Mouse (Mus musculus) MEL-GATA-1-ER (cell line): ENCODE measurements at regions not wholly inside any gene's neighbourhood (a gene's known extent, or its start where the extent isn't known, plus 50 kb on each side); places are given as distances from the start of the nearest gene placed in this dataset.

Source experiments
- DNase-seq: peaks from one replicate; pipeline ENCODE4 v3.0.0-alpha.2; 2012; ENCODE audit warnings: low read depth; ENCODE audit errors: extremely low read depth

DNA sequence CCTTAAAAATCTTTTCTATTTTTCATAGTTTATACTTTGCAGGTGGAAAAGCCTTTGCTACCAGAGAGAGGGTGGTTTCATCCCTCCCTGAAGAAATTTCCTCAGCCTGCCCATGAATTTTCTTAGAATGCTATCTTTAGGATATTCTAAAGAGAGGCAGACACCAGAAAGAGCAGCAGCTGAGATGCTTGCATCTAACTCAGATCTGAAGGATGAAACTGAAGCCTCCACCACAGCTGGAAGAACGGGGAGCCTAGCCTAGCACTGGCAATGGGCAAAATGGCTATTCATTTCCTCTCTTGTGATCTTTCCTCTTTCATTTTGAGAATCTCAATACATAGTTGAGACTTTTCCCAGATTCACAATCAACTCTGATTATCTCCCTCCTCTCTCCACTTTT, 640.0 kb upstream of the Zeb2 start:
- DNase-seq: no peak

- DNase-seq: no peak
These were observed 639.2 kb upstream of the Zeb2 start for GRCm38 (mm10) chr2:45756395-45756794.

DNA sequence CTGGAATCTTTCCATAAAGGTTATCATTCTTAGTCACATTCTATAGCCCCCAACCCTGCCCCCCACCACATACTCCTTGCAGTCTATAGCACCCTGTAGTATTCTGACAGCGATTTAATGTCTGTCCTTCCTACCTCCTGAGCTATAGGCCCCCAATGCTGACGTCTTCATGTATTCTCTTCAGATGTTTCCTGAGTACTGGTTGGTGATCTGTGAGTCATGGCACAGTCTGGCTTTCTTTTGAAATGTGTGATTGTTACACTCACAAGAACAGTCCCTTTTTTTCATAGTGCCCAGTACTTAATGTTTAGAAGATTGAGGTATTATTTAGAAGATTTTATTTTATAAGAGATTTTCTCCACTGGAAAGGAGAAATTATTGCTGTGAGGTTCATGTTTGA, 634.6 kb upstream of the Zeb2 start:
- DNase-seq: no peak

DNA sequence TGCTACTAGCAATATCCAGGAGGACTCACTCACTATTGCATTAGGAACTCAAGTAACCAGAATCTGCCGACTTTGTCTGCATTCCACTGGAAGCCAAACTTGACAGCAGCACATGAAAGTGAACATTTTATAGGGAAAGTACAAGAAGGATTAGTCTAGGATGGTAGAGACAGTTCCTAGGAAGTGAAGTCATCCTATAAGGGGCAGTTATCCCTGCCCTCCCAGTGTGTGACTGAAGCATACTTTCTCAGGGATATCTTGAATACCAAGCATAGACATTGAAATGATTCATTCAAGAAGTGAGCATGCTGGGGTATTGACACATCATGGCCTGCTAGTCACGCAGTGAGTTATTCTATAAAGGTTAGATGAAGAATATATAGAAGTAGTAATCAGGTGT, 632.2 kb upstream of the Zeb2 start:
- no peak for DNase-seq

DNA sequence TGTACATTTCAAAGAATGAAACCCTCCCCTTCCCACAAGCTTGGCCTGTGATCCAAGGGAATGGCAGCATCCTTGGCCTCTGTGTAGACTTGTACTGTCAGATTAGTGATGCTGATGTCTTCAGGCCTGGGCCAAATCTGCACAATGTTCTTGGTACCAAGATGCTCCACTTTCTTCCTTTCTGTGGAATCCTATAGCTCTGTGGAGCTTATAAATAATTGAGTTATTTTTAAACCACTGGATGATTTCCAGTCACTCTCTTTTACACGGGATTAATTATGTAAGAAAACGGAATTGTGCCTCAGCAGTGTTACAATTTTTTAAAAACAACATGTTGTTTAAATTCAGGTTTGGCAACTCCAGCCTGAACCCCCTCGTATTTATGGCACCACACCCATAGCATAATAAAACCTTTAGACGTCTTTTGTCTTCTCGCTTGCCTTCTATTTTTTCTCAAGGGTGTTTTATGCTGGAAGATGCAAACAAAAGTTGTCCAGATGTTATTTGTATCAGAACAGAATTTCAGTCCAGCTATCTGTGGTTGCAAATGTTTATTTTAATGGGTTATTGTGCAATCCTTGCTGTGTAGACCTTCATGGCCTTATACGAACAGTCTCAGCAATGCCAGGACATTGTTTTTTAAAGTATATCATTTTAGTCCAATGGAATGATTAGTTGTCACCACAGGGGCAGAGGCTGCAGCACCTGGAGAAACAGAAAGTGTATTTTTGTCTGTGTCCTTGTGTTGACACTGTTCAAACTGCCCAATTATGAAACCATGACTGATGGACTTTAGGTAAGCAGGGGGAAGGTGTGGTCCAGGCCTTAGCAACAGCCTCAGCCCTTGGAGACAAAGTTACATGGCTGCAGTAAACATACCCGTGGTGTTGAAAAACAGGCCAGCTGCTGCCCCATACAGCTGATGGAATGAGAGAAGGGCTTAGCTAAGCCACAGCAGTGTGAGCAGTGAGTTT, 630.4 kb upstream of the Zeb2 start:
- no peak for DNase-seq

DNA sequence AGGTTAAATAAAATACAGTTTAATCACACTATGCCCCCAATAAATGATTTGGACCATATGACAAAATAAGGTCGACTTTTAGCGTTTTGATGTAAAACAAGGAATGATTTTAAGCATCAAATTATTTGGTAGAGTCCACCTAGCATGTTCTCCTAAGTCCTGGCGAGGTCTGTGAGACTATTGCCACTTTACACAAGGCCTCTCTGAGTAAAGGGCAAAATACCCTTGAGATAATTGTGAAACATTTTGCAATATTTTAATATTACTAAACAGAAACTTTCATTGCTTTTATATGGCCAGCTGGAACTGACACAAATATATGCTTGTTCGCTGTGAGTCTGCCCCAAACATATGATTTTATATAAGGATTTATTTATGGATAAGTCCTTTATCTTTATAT, 629.4 kb upstream of the Zeb2 start:
- no peak for DNase-seq

GRCm38 (mm10) chr2:45736278-45736677, 619.1 kb upstream of the Zeb2 start:
- no peak for DNase-seq

GRCm38 (mm10) chr2:45713997-45714396, 596.8 kb upstream of the Zeb2 start:
- no peak for DNase-seq

GRCm38 (mm10) chr2:45707026-45707425, 589.8 kb upstream of the Zeb2 start:
- DNase-seq: no peak

DNA sequence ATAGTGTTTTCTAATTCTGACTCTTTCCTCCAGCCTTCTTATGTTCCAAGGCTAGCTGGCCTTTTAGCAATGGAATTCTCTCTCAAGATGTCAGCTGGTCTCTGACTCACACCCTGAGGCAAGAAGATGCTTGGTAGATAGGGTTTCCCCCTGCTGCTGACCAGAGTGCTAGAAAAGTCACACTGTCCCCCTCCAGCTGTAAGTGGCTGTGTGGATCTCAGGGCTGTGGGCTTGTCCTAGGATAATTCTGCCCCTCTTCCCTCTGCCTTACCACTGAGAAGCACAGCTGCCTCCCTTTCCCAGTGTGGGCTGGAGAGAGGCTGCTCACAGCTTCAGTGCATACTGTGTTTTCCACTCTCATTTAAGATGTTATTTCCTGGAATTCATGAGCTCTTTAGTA, 585.3 kb upstream of the Zeb2 start:
- DNase-seq: no peak

DNA sequence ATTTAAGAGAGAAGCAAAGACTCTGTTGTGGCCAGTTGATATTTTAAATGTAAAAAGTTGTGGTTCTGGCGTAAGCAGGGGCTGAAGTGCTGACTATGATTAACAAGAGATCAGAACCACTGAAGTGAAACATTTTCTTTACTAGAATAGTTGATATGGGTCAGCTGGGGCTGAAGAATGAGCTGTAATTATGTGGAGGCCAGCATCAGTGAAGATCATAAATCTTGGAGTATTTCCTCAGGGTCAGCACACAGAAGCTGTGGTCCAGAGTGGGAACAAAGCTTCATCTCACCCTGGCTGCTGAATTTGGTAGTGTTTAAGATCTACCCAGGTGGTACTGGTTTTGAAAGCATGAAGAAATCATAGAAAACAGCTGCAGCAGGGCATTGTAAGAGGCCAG, 583.4 kb upstream of the Zeb2 start:
- DNase-seq: no peak

GRCm38 (mm10) chr2:45693291-45694020, 576.3 kb upstream of the Zeb2 start:
- DNase-seq: no peak

- DNase-seq: no peak
These were observed 575.6 kb upstream of the Zeb2 start for GRCm38 (mm10) chr2:45692819-45693218.

GRCm38 (mm10) chr2:45688996-45689395, 571.8 kb upstream of the Zeb2 start:
- no peak for DNase-seq

- no peak for DNase-seq
These were observed 564.1 kb upstream of the Zeb2 start for GRCm38 (mm10) chr2:45681251-45681650.

DNA sequence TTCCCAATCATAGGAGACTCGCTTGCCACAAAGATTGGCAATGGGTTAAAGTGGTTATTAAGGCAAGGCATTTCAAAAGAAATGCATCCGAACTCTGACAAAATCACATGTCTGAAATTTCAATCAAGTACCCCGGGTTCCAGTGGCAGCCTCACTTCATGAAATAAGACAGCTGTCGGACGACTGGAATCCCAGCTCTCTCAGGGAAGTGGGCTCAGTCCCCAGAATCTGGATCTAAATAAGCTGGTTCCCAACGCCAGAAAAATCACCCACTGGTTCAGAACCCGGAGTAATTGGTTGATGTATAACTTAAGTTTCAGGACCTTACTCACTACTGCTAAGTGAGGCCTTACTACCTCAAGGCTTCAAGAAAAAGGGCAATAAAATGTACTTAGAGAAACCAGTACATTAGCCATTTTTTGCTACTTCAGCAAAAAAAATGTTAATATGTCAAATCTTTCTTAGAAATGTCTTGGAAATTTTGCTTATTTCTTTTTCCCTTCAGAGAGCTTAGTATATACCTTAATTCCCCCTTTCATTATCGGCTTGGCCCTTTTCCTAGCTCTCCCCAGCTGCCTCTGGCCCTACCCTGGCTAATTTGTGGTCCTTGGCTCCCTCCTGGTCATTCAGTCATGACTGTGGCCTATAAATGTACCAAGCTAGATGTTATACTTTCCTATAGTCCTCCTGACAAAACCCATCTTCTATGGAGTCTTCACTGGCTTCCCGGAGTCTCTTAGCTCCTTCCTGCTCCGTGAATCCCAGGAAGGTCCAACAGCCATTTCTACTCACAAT, 562.1 kb upstream of the Zeb2 start:
- DNase-seq: no peak

- no peak for DNase-seq
These were observed 561.5 kb upstream of the Zeb2 start for GRCm38 (mm10) chr2:45678685-45679084.

DNA sequence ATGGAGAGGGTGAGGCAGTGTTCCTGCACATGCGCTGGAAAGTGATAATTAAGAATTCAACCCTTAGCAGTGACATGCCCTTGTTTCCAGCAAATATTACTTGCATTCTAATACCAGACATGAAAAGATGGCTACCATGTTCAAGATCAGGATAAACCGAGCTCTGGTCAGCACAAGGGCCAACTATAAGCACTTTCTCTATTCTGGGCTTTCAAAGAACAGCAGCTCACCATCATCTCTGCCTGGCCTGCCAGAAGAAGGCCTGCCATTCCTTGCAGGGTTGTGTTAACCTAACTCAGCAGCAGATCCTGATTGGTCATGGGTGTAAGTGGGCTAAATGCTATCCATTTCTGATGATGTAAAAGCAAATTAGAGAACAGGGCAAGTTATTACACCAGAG, 558.6 kb upstream of the Zeb2 start:
- DNase-seq: no peak

DNA sequence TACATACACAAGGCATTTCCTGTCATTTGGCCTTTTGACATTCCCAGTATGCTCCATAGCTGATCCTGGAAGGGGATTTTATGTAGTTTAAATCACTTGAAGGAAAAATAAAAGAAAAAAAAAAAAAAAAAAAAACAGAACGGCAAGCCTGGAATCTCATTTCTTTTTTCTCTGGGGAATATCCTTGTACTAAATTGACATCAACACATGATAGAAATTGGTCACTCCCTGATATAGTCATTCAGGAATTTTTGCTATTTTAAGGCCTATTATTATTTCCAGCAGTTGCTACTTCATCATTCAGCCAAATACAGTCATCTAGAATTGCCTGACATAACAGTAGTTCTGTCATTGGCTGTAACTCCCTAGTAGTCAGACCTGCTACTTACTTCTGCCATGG, 538.8 kb upstream of the Zeb2 start:
- DNase-seq: no peak

- no peak for DNase-seq
These were observed 537.5 kb upstream of the Zeb2 start for GRCm38 (mm10) chr2:45654693-45655092.

GRCm38 (mm10) chr2:45652977-45653376, 535.8 kb upstream of the Zeb2 start:
- DNase-seq: no peak
